Comparison of ENCODE assay signal across 19 mouse cellular contexts in the genomic region with DNA sequence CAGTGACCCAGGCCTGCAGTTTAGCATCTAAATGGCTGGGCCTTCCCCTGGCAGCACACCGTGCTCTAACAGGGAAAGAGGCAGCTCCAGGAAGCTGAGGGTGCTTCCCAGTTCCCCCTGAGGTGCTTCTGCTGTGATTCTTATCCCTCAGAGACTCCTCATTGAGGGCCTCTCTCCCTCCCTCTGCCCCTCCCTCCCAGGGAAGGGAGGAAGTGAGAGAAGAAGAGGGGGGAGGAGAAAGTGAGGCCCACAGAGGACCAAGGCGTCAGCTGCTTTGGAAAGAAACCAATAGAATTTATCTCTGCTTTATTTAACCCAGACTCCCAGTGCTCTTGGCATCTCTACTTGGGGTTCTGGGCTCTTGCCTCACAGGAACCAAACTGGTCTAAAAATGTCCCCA. TPM values are rescaled to one million over a fixed set of nuclear protein-coding genes. Genes with fewer than 3 reads are reported as not detected.
DNase-seq lines count a peak whose midpoint lies in the region; ATAC-seq and TF ChIP-seq lines count a peak whose summit lies in the region.
"Had no signal": no experiment of that assay in that cellular context is flagged by ENCODE, and none has a peak within 500 bp of the region (broad histone marks: within the 10 kb centered on the region; RNA-seq: fewer than 3 reads in every experiment).

No protein-coding gene starts in this region.

- peak overlapping the region; percentile 73; the same call in 1 of the 2 replicates for H3K27ac ChIP-seq in hindbrain, embryonic 10.5 days
- no peak overlapping the region for H3K27ac ChIP-seq in hindbrain, embryonic 16.5 days (ENCODE audit: low read depth, low read length)
- H3K27ac ChIP-seq in midbrain, embryonic 10.5 days (replicated peaks), result peak overlapping the region; percentile 70
- H3K27ac ChIP-seq in midbrain, embryonic 16.5 days (ENCODE audit: low read length), result no peak overlapping the region
- no peak overlapping the region for H3K27ac ChIP-seq in bone marrow macrophage, adult 2 months (ENCODE audit: insufficient read depth, low read depth, low read length)
- no peak overlapping the region for H3K27ac ChIP-seq in midbrain, postnatal 0 days (ENCODE audit: low read depth, low read length)
- H3K27ac ChIP-seq: embryonic facial prominence, embryonic 15.5 days; forebrain, embryonic 12.5 days; hindbrain, embryonic 15.5 days; liver, embryonic 15.5 days; macrophage had no signal

- peaks cover 6% of the 10 kb centered on the region for H3K27me3 ChIP-seq in hindbrain, embryonic 10.5 days (ENCODE audit: insufficient read depth, poor library complexity, severe bottlenecking)
- H3K27me3 ChIP-seq in hindbrain, embryonic 16.5 days (replicated peaks; ENCODE audit: control insufficient read depth, insufficient read depth, low read length), result no peaks in the 10 kb centered on the region
- H3K27me3 ChIP-seq in midbrain, embryonic 10.5 days (ENCODE audit: low read depth, poor library complexity, severe bottlenecking), result peaks cover 9% of the 10 kb centered on the region; the same call in 1 of the 2 replicates
- H3K27me3 ChIP-seq in midbrain, embryonic 16.5 days (ENCODE audit: control insufficient read depth, insufficient read depth, low read depth, low read length), result no peaks in the 10 kb centered on the region
- no peaks in the 10 kb centered on the region for H3K27me3 ChIP-seq in midbrain, postnatal 0 days (ENCODE audit: insufficient read depth, low read length)
- H3K27me3 ChIP-seq: embryonic facial prominence, embryonic 15.5 days; forebrain, embryonic 12.5 days; hindbrain, embryonic 15.5 days had no signal

- TF ChIP-seq CTCF in bone marrow macrophage, adult 2 months (IDR thresholded peaks at IDR 0.05; ENCODE audit: low read depth, low read length), result 0 out of 2 replicates have a peak, but pooled peaks have one; percentile 11
- no peak for TF ChIP-seq CTCF in midbrain, postnatal 0 days (IDR thresholded peaks at IDR 0.05)

- no peak overlapping the region for H3K4me3 ChIP-seq in hindbrain, embryonic 10.5 days
- no peak overlapping the region for H3K4me3 ChIP-seq in hindbrain, embryonic 16.5 days (ENCODE audit: low read length)
- H3K4me3 ChIP-seq in midbrain, embryonic 10.5 days, result no peak overlapping the region
- H3K4me3 ChIP-seq in midbrain, embryonic 16.5 days (ENCODE audit: low read depth, low read length), result no peak overlapping the region
- H3K4me3 ChIP-seq in bone marrow macrophage, adult 2 months (ENCODE audit: insufficient read depth, low read length), result no peak overlapping the region
- H3K4me3 ChIP-seq in midbrain, postnatal 0 days (ENCODE audit: low read depth, low read length), result no peak overlapping the region
- H3K4me3 ChIP-seq: embryonic facial prominence, embryonic 15.5 days; forebrain, embryonic 12.5 days; heart, embryonic 12.5 days; hindbrain, embryonic 15.5 days; liver, embryonic 15.5 days had no signal

- no peak for ATAC-seq in hindbrain, embryonic 16.5 days
- ATAC-seq in midbrain, embryonic 16.5 days, result no peak
- ATAC-seq in megakaryocyte progenitor cell, adult 5-6 weeks (replicated peaks; ENCODE audit: poor library complexity), result peak; percentile 37; the same call in 1 of the 2 replicates
- ATAC-seq in midbrain, postnatal 0 days (ENCODE audit: low FRiP score), result no peak

- TF ChIP-seq POLR2A in bone marrow macrophage, adult 2 months (IDR thresholded peaks at IDR 0.05; ENCODE audit: borderline replicate concordance, low read depth, low read length), result no peak

- H3K4me2 ChIP-seq in hindbrain, embryonic 16.5 days (ENCODE audit: low read length), result no peak overlapping the region
- H3K4me2 ChIP-seq in midbrain, embryonic 16.5 days (ENCODE audit: low read length), result no peak overlapping the region
- no peak overlapping the region for H3K4me2 ChIP-seq in midbrain, postnatal 0 days (ENCODE audit: low read depth, low read length, poor library complexity, severe bottlenecking)
- H3K4me2 ChIP-seq: embryonic facial prominence, embryonic 15.5 days; forebrain, embryonic 12.5 days; heart, embryonic 12.5 days; hindbrain, embryonic 15.5 days; liver, embryonic 15.5 days had no signal

- peak; percentile 33 for DNase-seq in hindbrain, embryonic 10.5 days (ENCODE audit: low spot score)
- no peak for DNase-seq in midbrain, embryonic 10.5 days (ENCODE audit: low spot score)
- no peak for DNase-seq in midbrain, postnatal 0 days (ENCODE audit: low spot score)
- DNase-seq in left cerebral cortex, adult 8-10 months (ENCODE audit: low spot score in 2 of 2), result no peak
- DNase-seq: adrenal gland, adult 2 months; kidney, adult 2 months; midbrain, embryonic 14.5 days; right cerebral cortex, postnatal 14 days; thymus, postnatal 14 days had no signal

- WGBS in hindbrain, embryonic 10.5 days, result 26% methylated on average over 2 of the region's 2 CpGs
- 20% methylated on average over 2 of the region's 2 CpGs for WGBS in hindbrain, embryonic 16.5 days
- WGBS in midbrain, embryonic 10.5 days, result 13% methylated on average over 2 of the region's 2 CpGs
- WGBS in midbrain, embryonic 16.5 days, result 29% methylated on average over 2 of the region's 2 CpGs
- 24% methylated on average over 2 of the region's 2 CpGs for WGBS in midbrain, postnatal 0 days

- no peaks in the 10 kb centered on the region for H3K36me3 ChIP-seq in hindbrain, embryonic 10.5 days
- no peaks in the 10 kb centered on the region for H3K36me3 ChIP-seq in hindbrain, embryonic 16.5 days (ENCODE audit: control insufficient read depth, insufficient read depth, low read length)
- H3K36me3 ChIP-seq in midbrain, embryonic 10.5 days, result no peaks in the 10 kb centered on the region
- no peaks in the 10 kb centered on the region for H3K36me3 ChIP-seq in midbrain, embryonic 16.5 days (ENCODE audit: control insufficient read depth, insufficient read depth, low read length)
- H3K36me3 ChIP-seq in midbrain, postnatal 0 days (ENCODE audit: insufficient read depth, low read length), result no peaks in the 10 kb centered on the region
- H3K36me3 ChIP-seq: embryonic facial prominence, embryonic 15.5 days; forebrain, embryonic 12.5 days; heart, embryonic 12.5 days; hindbrain, embryonic 15.5 days; liver, embryonic 15.5 days had no signal

- no peaks in the 10 kb centered on the region for H3K9me3 ChIP-seq in hindbrain, embryonic 10.5 days
- no peaks in the 10 kb centered on the region for H3K9me3 ChIP-seq in hindbrain, embryonic 16.5 days (ENCODE audit: control insufficient read depth, low read length)
- no peaks in the 10 kb centered on the region for H3K9me3 ChIP-seq in midbrain, embryonic 10.5 days (replicated peaks)
- no peaks in the 10 kb centered on the region for H3K9me3 ChIP-seq in midbrain, embryonic 16.5 days (replicated peaks; ENCODE audit: control insufficient read depth, low read length, poor library complexity, severe bottlenecking)
- H3K9me3 ChIP-seq in midbrain, postnatal 0 days (ENCODE audit: low read length), result no peaks in the 10 kb centered on the region
- H3K9me3 ChIP-seq: embryonic facial prominence, embryonic 15.5 days; forebrain, embryonic 12.5 days; heart, embryonic 12.5 days; hindbrain, embryonic 15.5 days; liver, embryonic 15.5 days had no signal

- H3K9ac ChIP-seq in hindbrain, embryonic 16.5 days (ENCODE audit: low read depth, low read length), result no peak overlapping the region
- no peak overlapping the region for H3K9ac ChIP-seq in midbrain, embryonic 16.5 days (ENCODE audit: low read depth, low read length)
- H3K9ac ChIP-seq in midbrain, postnatal 0 days (replicated peaks; ENCODE audit: low read length, poor library complexity, severe bottlenecking), result no peak overlapping the region
- H3K9ac ChIP-seq: embryonic facial prominence, embryonic 15.5 days; forebrain, embryonic 12.5 days; heart, embryonic 12.5 days; hindbrain, embryonic 15.5 days; liver, embryonic 15.5 days had no signal

- H3K4me1 ChIP-seq in hindbrain, embryonic 10.5 days (replicated peaks), result peaks cover 51% of the 10 kb centered on the region
- H3K4me1 ChIP-seq in hindbrain, embryonic 16.5 days (ENCODE audit: control insufficient read depth, insufficient read depth, low read depth, low read length), result peaks cover 2% of the 10 kb centered on the region; the same call in 1 of the 2 replicates
- peaks cover 41% of the 10 kb centered on the region for H3K4me1 ChIP-seq in midbrain, embryonic 10.5 days
- peaks cover under 1% of the 10 kb centered on the region; the same call in 1 of the 2 replicates for H3K4me1 ChIP-seq in midbrain, embryonic 16.5 days (ENCODE audit: control insufficient read depth, insufficient read depth, low read length)
- H3K4me1 ChIP-seq in bone marrow macrophage, adult 2 months (ENCODE audit: control insufficient read depth, insufficient read depth, low read length), result peaks cover 21% of the 10 kb centered on the region
- no peaks in the 10 kb centered on the region for H3K4me1 ChIP-seq in midbrain, postnatal 0 days (ENCODE audit: insufficient read depth, low read length)

RNA-seq across cellular contexts. Expression of a gene that starts 50.1 kb away (rescaled TPM):
- 3.8 and 5.8 TPM in 2 replicates for polyA plus RNA-seq in hindbrain, embryonic 10.5 days (2016; fragmentation: Nextera tagmentation; extraction: Ambion mirVana)
- 5.7 and 7.7 TPM in 2 replicates for polyA plus RNA-seq in hindbrain, embryonic 16.5 days (2015; fragmentation: Nextera tagmentation; extraction: Ambion mirVana)
- polyA plus RNA-seq in midbrain, embryonic 10.5 days (2016; fragmentation: Nextera tagmentation; extraction: Ambion mirVana), result 2.0 and 2.1 TPM in 2 replicates
- polyA plus RNA-seq in midbrain, embryonic 16.5 days (2015; fragmentation: Nextera tagmentation; extraction: Ambion mirVana), result 3.5 and 4.9 TPM in 2 replicates
- 0.46 and 1.5 TPM in 2 replicates for polyA plus RNA-seq in bone marrow macrophage, adult 2 months (2012; ENCODE audit: insufficient read depth, insufficient read length, missing spikeins)
- 0.22 and 2.2 TPM in 2 replicates for total RNA-seq in megakaryocyte progenitor cell, adult 5-6 weeks (2015)
- 0.74 and 0.79 TPM in 2 replicates for total RNA-seq in megakaryocyte progenitor cell, adult 5-6 weeks (2017)
- 3.7 and 3.8 TPM in 2 replicates for total RNA-seq in midbrain, postnatal 0 days (2014; rRNA removed)
- 3.0 TPM in 2 replicates for polyA plus RNA-seq in midbrain, postnatal 0 days (2015; fragmentation: Nextera tagmentation; extraction: Ambion mirVana)
- 1 to 10 TPM; 4.1 to 6.3 (median 5.1) TPM for total RNA-seq in left cerebral cortex, adult 8-10 months (2022)

Comparison
In these comparisons a context has a peak if more than half of its experiments do, and no peak if none do; other contexts are left out.
1. H3K27ac ChIP-seq: peak in hindbrain, embryonic 10.5 days (single experiment) and midbrain, embryonic 10.5 days (single experiment); none in hindbrain, embryonic 16.5 days (single experiment), midbrain, embryonic 16.5 days (single experiment), bone marrow macrophage, adult 2 months (single experiment) and midbrain, postnatal 0 days (single experiment).